Mouse (Mus musculus): ENCODE measurements around the gene Coa7. TPM values are rescaled to one million over a fixed set of nuclear protein-coding genes. Genes with fewer than 3 reads are reported as not detected.

Coa7 gene
- total and polyA plus RNA-seq, 2 experiments, result 11.7 to 19.3 TPM

DNA sequence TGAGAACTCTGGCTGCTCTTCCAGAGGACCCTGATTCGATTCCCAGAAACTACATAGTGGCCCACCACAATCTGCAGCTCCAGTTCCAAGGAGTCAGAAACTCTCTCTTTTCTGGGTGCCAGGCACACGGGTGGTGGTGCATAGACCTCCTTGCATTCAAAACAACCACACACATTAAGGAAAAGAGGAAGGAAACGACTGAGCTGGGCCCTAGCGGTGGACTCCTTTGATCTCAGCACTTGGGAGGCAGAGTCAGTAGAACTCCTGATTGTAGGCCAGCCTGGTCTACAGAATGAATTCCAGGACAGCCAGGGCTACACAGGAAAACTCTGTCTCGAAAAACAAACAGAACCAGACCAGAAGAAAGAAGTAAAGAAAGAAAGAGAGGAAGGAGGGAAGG lies 4.4 kb upstream of the Coa7 start:
- Histone ChIP-seq H3K9ac (ENCODE audit: low read depth, low read length) (no peak overlapping the region), H3K4me1 (ENCODE audit: control insufficient read depth, insufficient read depth, low read length) (peaks cover 4% of the 10 kb centered on the region; the same call in 1 of the 2 replicates), H3K79me2 (ENCODE audit: control insufficient read depth, insufficient read depth, low read length) (no peaks in the 10 kb centered on the region), H3K27ac (replicated peaks; ENCODE audit: insufficient read depth, low read depth, low read length) (no peak overlapping the region), H3K4me3 (ENCODE audit: insufficient read depth, low read depth, low read length) (no peak overlapping the region), H3K27me3 (ENCODE audit: control insufficient read depth, insufficient read depth, low read length) (no peaks in the 10 kb centered on the region), H3K36me3 (ENCODE audit: control insufficient read depth, insufficient read depth, low read length) (no peaks in the 10 kb centered on the region)
- no peak for DNase-seq (ENCODE audit: extremely low read depth, low read depth, low spot score)
- TF ChIP-seq POLR2A (IDR thresholded peaks at IDR 0.05; ENCODE audit: extremely low read depth, insufficient read depth, low read length) (no peak), CTCF (IDR thresholded peaks at IDR 0.05; ENCODE audit: low read depth, low read length) (no peak)
- WGBS, result 83% methylated on average over 5 of the region's 5 CpGs

DNA sequence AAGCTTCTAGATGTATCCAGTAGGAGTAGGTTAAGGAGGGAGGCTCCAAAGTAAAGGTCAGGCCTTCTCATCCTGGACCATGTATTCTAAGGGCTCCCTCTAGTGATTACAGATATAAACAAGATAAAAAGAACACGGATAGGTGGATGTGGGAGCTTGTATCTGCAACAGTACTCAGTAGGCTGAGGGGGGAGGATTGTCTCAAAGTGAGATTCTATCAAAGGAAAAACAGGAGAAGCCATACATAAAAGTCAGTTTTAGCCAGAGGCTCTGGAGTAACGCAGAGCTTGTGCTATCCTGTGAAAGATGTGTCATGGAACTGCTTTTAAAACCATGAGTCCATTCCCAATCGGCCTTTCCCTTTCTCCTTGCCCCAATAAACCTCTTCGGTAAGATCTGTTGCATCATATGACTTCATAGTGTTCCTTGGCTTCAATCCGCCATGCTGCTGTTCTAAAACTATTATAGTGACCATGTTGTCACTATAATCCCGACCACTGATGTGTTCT lies 815 bp upstream of the Coa7 start:
- Histone ChIP-seq H3K4me1 (ENCODE audit: control insufficient read depth, insufficient read depth, low read length) (peaks cover 12% of the 10 kb centered on the region; the same call in 1 of the 2 replicates), H3K9ac (ENCODE audit: low read depth, low read length) (peak overlapping the region; percentile 58), H3K79me2 (ENCODE audit: control insufficient read depth, insufficient read depth, low read length) (no peaks in the 10 kb centered on the region), H3K36me3 (ENCODE audit: control insufficient read depth, insufficient read depth, low read length) (no peaks in the 10 kb centered on the region), H3K27ac (replicated peaks; ENCODE audit: insufficient read depth, low read depth, low read length) (peak overlapping the region; percentile 95), H3K27me3 (ENCODE audit: control insufficient read depth, insufficient read depth, low read length) (no peaks in the 10 kb centered on the region), H3K4me3 (ENCODE audit: insufficient read depth, low read depth, low read length) (peak overlapping the region; percentile 54; the same call in 1 of the 2 replicates)
- TF ChIP-seq CTCF (IDR thresholded peaks at IDR 0.05; ENCODE audit: low read depth, low read length) (0 out of 2 replicates have a peak, but pooled peaks have one; percentile 17), POLR2A (IDR thresholded peaks at IDR 0.05; ENCODE audit: extremely low read depth, insufficient read depth, low read length) (no peak)
- 12% methylated on average over 6 of the region's 6 CpGs for WGBS
- peak; percentile 80 for DNase-seq (ENCODE audit: extremely low read depth, low read depth, low spot score)

DNA sequence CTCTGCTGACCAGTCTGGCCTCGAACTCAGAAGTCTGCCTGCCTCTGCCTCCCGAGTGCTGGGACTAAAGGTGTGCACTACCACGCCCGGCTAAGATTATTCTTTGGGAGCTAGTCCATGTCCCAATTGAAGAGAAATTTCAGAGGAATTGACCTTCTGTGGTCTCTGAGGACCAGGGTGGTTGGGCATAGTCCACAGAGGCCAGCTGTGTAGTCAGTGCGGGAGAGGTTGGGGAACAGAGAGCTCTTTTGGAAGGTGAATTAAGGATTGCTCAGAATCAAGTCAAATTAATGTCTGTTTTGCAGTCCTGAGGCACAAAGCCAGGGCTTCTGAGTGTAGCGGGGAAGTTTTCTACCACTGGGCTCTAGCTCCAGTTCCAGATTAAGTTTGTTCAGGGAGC lies 1.9 kb downstream of the Coa7 start:
- H3K9ac ChIP-seq (ENCODE audit: low read depth, low read length), result peak overlapping the region; percentile 16; the same call in 1 of the 2 replicates
- H3K27me3 ChIP-seq (ENCODE audit: control insufficient read depth, insufficient read depth, low read length), result no peaks in the 10 kb centered on the region
- peaks cover 12% of the 10 kb centered on the region; the same call in 1 of the 2 replicates for H3K4me1 ChIP-seq (ENCODE audit: control insufficient read depth, insufficient read depth, low read length)
- H3K79me2 ChIP-seq (ENCODE audit: control insufficient read depth, insufficient read depth, low read length), result no peaks in the 10 kb centered on the region
- peaks cover 5% of the 10 kb centered on the region; the same call in 1 of the 2 replicates for H3K36me3 ChIP-seq (ENCODE audit: control insufficient read depth, insufficient read depth, low read length)
- H3K27ac ChIP-seq (replicated peaks; ENCODE audit: insufficient read depth, low read depth, low read length), result peak overlapping the region; percentile 77
- WGBS, result 27% methylated on average over 6 of the region's 6 CpGs
- no peak overlapping the region for H3K4me3 ChIP-seq (ENCODE audit: insufficient read depth, low read depth, low read length)
- TF ChIP-seq POLR2A (IDR thresholded peaks at IDR 0.05; ENCODE audit: extremely low read depth, insufficient read depth, low read length), result no peak
- no peak for TF ChIP-seq CTCF (IDR thresholded peaks at IDR 0.05; ENCODE audit: low read depth, low read length)
- DNase-seq (ENCODE audit: extremely low read depth, low read depth, low spot score), result peak; percentile 67

DNA sequence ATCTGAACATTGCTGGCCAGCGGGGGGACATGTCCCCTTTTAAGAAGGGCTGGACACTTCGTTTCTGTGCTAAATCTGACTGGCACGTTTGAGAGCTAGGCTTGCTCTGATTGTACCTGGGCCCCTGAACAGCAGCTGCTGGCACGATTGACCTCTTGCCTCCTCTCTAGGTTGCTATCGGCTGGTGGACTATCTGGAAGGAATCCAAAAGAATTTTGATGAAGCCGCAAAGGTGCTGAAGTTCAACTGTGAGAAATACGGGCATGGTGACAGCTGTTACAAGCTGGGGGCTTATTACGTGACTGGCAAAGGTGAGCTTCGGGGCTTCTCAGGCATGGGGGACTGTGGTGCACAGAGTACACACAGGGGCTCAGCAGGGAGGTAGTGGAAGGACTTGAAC lies 4.1 kb downstream of the Coa7 start:
- Histone ChIP-seq H3K4me1 (ENCODE audit: control insufficient read depth, insufficient read depth, low read length) (peaks cover 12% of the 10 kb centered on the region; the same call in 1 of the 2 replicates), H3K9ac (ENCODE audit: low read depth, low read length) (peak overlapping the region; percentile 33; the same call in 1 of the 2 replicates), H3K27ac (replicated peaks; ENCODE audit: insufficient read depth, low read depth, low read length) (peak overlapping the region; percentile 83), H3K36me3 (ENCODE audit: control insufficient read depth, insufficient read depth, low read length) (peaks cover 10% of the 10 kb centered on the region), H3K79me2 (ENCODE audit: control insufficient read depth, insufficient read depth, low read length) (no peaks in the 10 kb centered on the region), H3K27me3 (ENCODE audit: control insufficient read depth, insufficient read depth, low read length) (no peaks in the 10 kb centered on the region), H3K4me3 (ENCODE audit: insufficient read depth, low read depth, low read length) (no peak overlapping the region)
- DNase-seq (ENCODE audit: extremely low read depth, low read depth, low spot score), result peak; percentile 83
- WGBS, result 25% methylated on average over 9 of the region's 9 CpGs
- TF ChIP-seq POLR2A (IDR thresholded peaks at IDR 0.05; ENCODE audit: extremely low read depth, insufficient read depth, low read length), result no peak
- TF ChIP-seq CTCF (IDR thresholded peaks at IDR 0.05; ENCODE audit: low read depth, low read length), result no peak

DNA sequence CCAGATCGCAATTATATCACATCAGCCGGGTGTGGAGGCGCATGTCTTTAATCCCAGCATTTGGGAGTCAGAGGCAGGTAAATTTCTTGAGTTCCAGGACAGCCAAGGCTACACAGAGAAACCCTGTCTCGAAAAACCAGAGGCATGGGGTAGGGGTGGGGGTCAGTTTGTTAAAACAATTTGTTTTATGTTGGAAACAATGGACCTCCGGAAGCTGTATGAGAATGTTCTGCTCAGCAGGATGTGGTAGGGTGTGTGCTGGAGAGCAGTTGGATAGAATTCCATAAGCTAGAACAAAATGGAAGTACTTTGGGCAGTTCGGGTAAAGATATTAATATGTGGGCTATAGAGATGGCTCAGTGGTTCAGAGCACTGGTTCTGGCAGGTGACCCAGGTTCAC lies 7.5 kb downstream of the Coa7 start:
- H3K9ac ChIP-seq (ENCODE audit: low read depth, low read length), result no peak overlapping the region
- 85% methylated on average over 6 of the region's 6 CpGs for WGBS
- H3K4me3 ChIP-seq (ENCODE audit: insufficient read depth, low read depth, low read length), result no peak overlapping the region
- H3K4me1 ChIP-seq (ENCODE audit: control insufficient read depth, insufficient read depth, low read length), result peaks cover 24% of the 10 kb centered on the region
- no peak overlapping the region for H3K27ac ChIP-seq (replicated peaks; ENCODE audit: insufficient read depth, low read depth, low read length)
- H3K27me3 ChIP-seq (ENCODE audit: control insufficient read depth, insufficient read depth, low read length), result no peaks in the 10 kb centered on the region
- peaks cover 10% of the 10 kb centered on the region for H3K36me3 ChIP-seq (ENCODE audit: control insufficient read depth, insufficient read depth, low read length)
- H3K79me2 ChIP-seq (ENCODE audit: control insufficient read depth, insufficient read depth, low read length), result no peaks in the 10 kb centered on the region
- DNase-seq (ENCODE audit: extremely low read depth, low read depth, low spot score), result no peak
- TF ChIP-seq POLR2A (IDR thresholded peaks at IDR 0.05; ENCODE audit: extremely low read depth, insufficient read depth, low read length) (no peak), CTCF (IDR thresholded peaks at IDR 0.05; ENCODE audit: low read depth, low read length) (no peak)

DNA sequence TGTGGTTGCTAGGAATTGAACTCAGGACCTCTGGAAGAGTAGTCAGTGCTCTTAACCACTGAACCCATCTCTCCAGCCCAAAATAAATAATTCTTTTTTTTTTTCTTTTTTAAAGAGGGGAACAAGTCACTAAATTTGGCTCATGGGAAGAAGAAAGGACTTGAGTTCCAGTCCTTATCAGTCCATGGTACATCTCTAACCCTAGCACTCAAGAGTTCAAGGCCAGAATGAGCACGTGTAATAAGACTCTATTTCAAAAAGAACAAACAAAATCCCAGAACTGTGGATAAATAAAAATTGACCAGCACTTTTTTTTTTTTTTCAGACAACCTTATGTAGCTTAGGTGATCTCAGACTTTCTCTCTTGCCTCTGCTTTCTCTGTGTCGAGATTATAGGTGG lies 8.8 kb downstream of the Coa7 start:
- peak; percentile 94 for DNase-seq (ENCODE audit: extremely low read depth, low read depth, low spot score)
- TF ChIP-seq POLR2A (IDR thresholded peaks at IDR 0.05; ENCODE audit: extremely low read depth, insufficient read depth, low read length) (no peak), CTCF (IDR thresholded peaks at IDR 0.05; ENCODE audit: low read depth, low read length) (no peak)
- Histone ChIP-seq H3K36me3 (ENCODE audit: control insufficient read depth, insufficient read depth, low read length) (peaks cover 10% of the 10 kb centered on the region), H3K4me1 (ENCODE audit: control insufficient read depth, insufficient read depth, low read length) (peaks cover 18% of the 10 kb centered on the region), H3K4me3 (ENCODE audit: insufficient read depth, low read depth, low read length) (no peak overlapping the region), H3K27me3 (ENCODE audit: control insufficient read depth, insufficient read depth, low read length) (no peaks in the 10 kb centered on the region), H3K27ac (replicated peaks; ENCODE audit: insufficient read depth, low read depth, low read length) (peak overlapping the region; percentile 22; the same call in 1 of the 2 replicates), H3K79me2 (ENCODE audit: control insufficient read depth, insufficient read depth, low read length) (no peaks in the 10 kb centered on the region), H3K9ac (ENCODE audit: low read depth, low read length) (no peak overlapping the region)
- WGBS, result 22% methylated on average over 2 of the region's 2 CpGs

Measured in liver, adult 2 months (tissue).